Mouse (Mus musculus) G1E (cell line): ENCODE measurements at regions not wholly inside any gene's neighbourhood (a gene's known extent, or its start where the extent isn't known, plus 50 kb on each side); places are given as distances from the start of the nearest gene placed in this dataset.

ENCODE experiments used
- ATAC-seq: 2 replicates; pipeline ENCODE4 v1.8.0; 2016; ENCODE audit warnings: mild to moderate bottlenecking; ENCODE audit not compliant: insufficient number of reproducible peaks, poor library complexity, low FRiP score, severe bottlenecking; ENCODE audit errors: extremely low read depth
- DNase-seq: peaks from one replicate; pipeline ENCODE4 v3.0.0; 2012; ENCODE audit warnings: low spot score
- H3K27me3 ChIP-seq: 2 replicates; pipeline ENCODE4 v1.6.1; 2012; ENCODE audit warnings: mild to moderate bottlenecking, low read length, inconsistent platforms; ENCODE audit not compliant: insufficient read depth
- H3K36me3 ChIP-seq: replicated peaks from 2 replicates; pipeline ENCODE3; 2012; ENCODE audit warnings: mild to moderate bottlenecking, inconsistent platforms
- H3K4me1 ChIP-seq: 2 replicates; pipeline ENCODE4 v1.6.1; 2012; ENCODE audit warnings: low read depth, low read length, inconsistent platforms, mixed read lengths; ENCODE audit not compliant: insufficient read depth
- H3K4me3 ChIP-seq: 2 replicates; pipeline ENCODE4 v1.5.1; 2012; ENCODE audit warnings: low read depth, mild to moderate bottlenecking, inconsistent platforms, low read length, moderate library complexity, mixed read lengths
- H3K9me3 ChIP-seq: replicated peaks from 2 replicates; pipeline ENCODE4 v1.6.1; 2012; ENCODE audit warnings: inconsistent platforms
- CTCF ChIP-seq: IDR thresholded peaks from 2 replicates; pipeline ENCODE4 v1.5.1; 2012; ENCODE audit warnings: low read depth, low read length, inconsistent platforms, mixed read lengths
- GATA1 ChIP-seq: IDR thresholded peaks from 2 replicates; pipeline ENCODE4 v1.6.1; 2012; ENCODE audit warnings: borderline replicate concordance, low read length, inconsistent platforms, mixed read lengths
- GATA2 ChIP-seq: IDR thresholded peaks from 2 replicates; pipeline ENCODE4 v1.6.1; 2012; ENCODE audit warnings: low read depth, low read length, inconsistent platforms, borderline replicate concordance
- POLR2AphosphoS5 ChIP-seq: IDR thresholded peaks from 2 replicates; pipeline ENCODE4 v1.6.1; 2012; ENCODE audit warnings: low read depth, low read length, inconsistent platforms; ENCODE audit not compliant: insufficient replicate concordance
- TAL1 ChIP-seq: conservative IDR thresholded peaks from 2 replicates; pipeline ENCODE4 v1.6.1; 2012; ENCODE audit warnings: low read depth, low read length, inconsistent platforms, mixed read lengths

DNA sequence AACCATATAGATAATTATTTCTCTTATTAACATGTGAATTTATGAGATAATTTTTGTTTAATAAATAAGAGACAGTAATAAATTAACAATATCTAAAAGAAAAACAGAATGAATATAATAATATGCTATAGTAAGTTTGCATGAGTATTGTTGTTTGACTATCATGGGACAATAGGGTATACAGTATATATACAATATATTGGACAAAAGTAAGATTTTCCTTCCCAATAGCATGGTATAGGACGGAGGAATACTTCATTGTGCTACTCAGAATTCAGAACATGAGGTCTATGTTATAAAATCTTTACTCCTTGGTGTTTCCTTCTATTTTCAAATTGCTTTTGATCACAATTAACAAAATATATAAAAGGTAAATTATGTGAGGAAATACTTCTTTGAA lies 771.0 kb upstream of the Pcdh20 start:
- no peak for ATAC-seq
- Histone ChIP-seq H3K27me3 (no peaks in the 10 kb centered on the region), H3K36me3 (no peaks in the 10 kb centered on the region), H3K4me3 (no peak overlapping the region), H3K9me3 (0 out of 2 replicates have a peak, but pooled peaks cover 2% of the 10 kb centered on the region), H3K4me1 (no peaks in the 10 kb centered on the region)
- no peak for DNase-seq
- TF ChIP-seq GATA1 (no peak), POLR2AphosphoS5 (no peak), TAL1 (no peak), CTCF (no peak), GATA2 (no peak)

DNA sequence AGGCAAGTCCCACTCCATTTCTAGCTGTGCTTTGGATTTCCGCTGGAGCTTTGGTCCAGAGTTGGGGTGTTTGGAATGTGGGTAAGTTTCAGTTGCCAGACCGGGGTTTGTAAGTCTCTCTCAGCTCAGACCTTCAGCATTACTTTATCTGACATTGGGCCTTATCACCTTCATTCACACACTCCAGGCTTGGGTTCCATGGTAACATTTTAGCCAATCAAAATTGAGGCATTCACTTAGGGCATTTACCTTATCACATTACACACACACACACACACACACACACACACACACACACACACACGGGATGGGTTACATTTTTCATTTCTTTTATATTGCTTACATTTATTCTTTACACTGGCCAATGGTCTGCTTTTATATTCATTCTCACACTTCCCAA lies 765.3 kb upstream of the Pcdh20 start:
- Histone ChIP-seq H3K36me3 (no peaks in the 10 kb centered on the region), H3K4me1 (no peaks in the 10 kb centered on the region), H3K4me3 (no peak overlapping the region), H3K27me3 (no peaks in the 10 kb centered on the region), H3K9me3 (peaks cover 4% of the 10 kb centered on the region; the same call in 1 of the 2 replicates)
- TF ChIP-seq GATA2 (no peak), POLR2AphosphoS5 (no peak), CTCF (no peak), TAL1 (no peak), GATA1 (no peak)
- ATAC-seq (no peak), DNase-seq (no peak)

DNA sequence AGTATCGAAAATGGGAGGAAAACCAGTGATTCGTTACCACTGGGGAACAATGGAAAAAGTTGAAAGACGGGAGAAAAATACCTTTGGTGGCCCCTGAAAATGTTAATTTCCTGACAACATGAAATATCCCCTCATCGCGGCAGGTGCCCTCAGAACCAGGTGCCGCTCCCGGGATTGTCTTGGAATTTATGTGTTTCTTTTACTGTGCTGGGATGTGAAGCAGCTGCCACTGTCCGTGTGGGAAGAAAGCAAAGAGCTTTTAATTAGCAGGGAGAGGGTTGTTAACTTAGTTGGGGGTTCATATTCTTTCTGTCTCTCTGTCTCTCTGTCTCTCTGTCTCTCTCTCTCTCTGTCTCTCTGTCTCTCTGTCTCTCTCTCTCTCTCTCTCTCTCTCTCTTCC lies 759.3 kb upstream of the Pcdh20 start:
- Histone ChIP-seq H3K9me3 (peaks cover 7% of the 10 kb centered on the region; the same call in 1 of the 2 replicates), H3K36me3 (no peaks in the 10 kb centered on the region), H3K27me3 (no peaks in the 10 kb centered on the region), H3K4me1 (no peaks in the 10 kb centered on the region), H3K4me3 (no peak overlapping the region)
- ATAC-seq: no peak
- no peak for DNase-seq
- TF ChIP-seq GATA1 (no peak), GATA2 (no peak), CTCF (no peak), TAL1 (no peak), POLR2AphosphoS5 (no peak)

DNA sequence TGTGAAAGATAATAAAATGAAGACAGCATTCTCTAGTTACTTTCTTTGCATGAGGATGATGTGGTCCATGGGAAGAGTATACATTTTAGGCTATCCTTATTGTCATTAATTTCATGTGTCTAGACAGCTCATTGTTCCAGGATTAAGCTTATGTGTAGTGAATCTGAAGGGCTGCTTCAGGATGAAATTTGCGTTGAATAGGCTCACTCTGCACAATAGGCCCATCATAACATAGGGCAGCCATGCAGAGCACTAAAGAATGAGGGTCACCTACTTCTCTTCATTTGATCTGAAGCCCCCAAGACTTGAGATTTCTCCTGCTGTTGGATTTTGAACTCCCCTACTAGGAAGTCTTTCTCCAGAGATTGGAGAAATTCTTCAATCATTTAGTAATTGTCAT lies 746.2 kb upstream of the Pcdh20 start:
- H3K27me3 ChIP-seq: no peaks in the 10 kb centered on the region
- ATAC-seq: no peak

DNA sequence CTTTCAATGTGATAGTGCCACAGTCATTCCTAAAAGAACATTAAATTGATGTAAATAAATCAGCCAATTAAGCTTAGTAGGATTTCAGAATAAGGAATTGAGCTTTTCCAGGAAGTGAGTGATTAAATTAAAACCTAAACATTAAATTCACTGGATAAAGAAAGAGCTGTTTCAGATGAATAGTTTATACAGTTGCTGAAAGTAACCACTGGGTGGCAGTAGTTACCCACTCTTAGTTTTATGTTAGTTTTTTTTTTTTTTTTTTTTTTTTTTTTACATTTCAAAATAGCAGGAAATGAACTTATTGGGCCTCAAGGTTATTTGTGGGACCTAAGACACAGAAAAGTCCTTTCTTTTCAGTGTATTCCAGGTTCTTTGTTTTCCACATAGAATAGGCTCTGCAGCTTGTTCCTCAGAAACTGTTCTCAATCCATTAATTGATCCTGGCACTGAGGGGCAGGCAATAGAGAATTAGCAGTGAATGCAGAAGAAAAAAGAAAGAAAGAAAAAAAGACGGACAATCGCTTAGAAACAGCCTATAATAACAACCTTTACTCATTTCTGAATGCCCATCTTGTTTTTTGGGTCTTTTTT lies 710.3 kb upstream of the Pcdh20 start:
- Histone ChIP-seq H3K36me3 (no peaks in the 10 kb centered on the region), H3K27me3 (no peaks in the 10 kb centered on the region), H3K4me3 (no peak overlapping the region), H3K4me1 (no peaks in the 10 kb centered on the region), H3K9me3 (0 out of 2 replicates have a peak, but pooled peaks cover 2% of the 10 kb centered on the region)
- TF ChIP-seq GATA1: no peak
- TF ChIP-seq CTCF: no peak
- DNase-seq: no peak
- ATAC-seq: no peak; the same call in 1 of the 2 replicates

More for the DNA sequence above, 746.2 kb upstream of the Pcdh20 start:
- no peaks in the 10 kb centered on the region for H3K4me1 ChIP-seq
- no peak for TF ChIP-seq CTCF
- TF ChIP-seq POLR2AphosphoS5: no peak
- TF ChIP-seq GATA1: no peak
- TF ChIP-seq GATA2: no peak
- no peak for TF ChIP-seq TAL1
- no peaks in the 10 kb centered on the region for H3K36me3 ChIP-seq
- H3K9me3 ChIP-seq: peaks cover 5% of the 10 kb centered on the region; the same call in 1 of the 2 replicates
- no peak overlapping the region for H3K4me3 ChIP-seq
- DNase-seq: no peak

DNA sequence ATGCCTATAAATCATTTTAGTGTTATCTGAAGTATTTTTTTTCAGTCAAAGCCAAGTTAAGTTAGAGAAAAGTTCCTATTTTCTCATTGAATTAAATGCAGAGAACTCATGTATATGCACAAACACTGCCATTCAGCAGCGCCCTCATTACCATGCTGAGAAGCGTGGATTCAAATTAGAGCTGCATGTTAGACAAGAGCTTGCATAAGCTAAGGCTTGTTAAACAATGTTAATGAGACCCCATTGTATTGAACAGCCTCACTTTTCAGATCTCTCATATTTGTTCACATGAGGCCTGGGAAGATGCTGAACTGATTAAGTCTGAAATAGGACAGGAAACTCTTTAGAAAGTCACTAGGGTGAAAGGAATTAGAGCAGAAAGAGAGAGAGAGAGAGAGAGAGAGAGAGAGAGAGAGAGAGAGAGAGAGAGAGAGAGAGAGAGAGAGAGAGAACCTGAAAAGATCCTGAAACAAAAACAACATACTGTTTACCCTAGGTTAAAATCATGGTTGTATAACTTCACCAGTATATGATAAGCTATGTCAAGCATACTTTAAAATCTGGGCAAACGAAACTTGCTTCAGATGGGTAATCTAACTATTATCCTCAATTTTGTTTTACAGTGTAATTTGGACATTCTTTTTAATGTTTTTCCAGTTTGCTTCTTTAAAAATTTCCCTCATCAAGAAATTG lies 671.9 kb upstream of the Pcdh20 start:
- Histone ChIP-seq H3K36me3 (no peaks in the 10 kb centered on the region), H3K4me1 (no peaks in the 10 kb centered on the region), H3K4me3 (no peak overlapping the region), H3K27me3 (no peaks in the 10 kb centered on the region), H3K9me3 (peaks cover 9% of the 10 kb centered on the region; the same call in 1 of the 2 replicates)
- DNase-seq (no peak), ATAC-seq (no peak)
- TF ChIP-seq CTCF: no peak
